Mouse (Mus musculus) neural tube, embryonic 13.5 days (tissue): ENCODE data around the gene Ttc38. TPM values are rescaled to one million over a fixed set of nuclear protein-coding genes. Genes with fewer than 3 reads are reported as not detected.

Experiments
- ATAC-seq: fragments of 200-750 bp; cut with Nextera tagmentation; 2 replicates; pipeline ENCODE4 v1.8.0; 2017; ENCODE audit warnings: low read depth, mild to moderate bottlenecking, moderate TSS enrichment, moderate library complexity
- H3K27ac ChIP-seq: fragments of 300-500 bp; sonication (generic); replicated peaks from 2 replicates; pipeline ENCODE4 v1.5.1; 2015; ENCODE audit warnings: moderate library complexity, mild to moderate bottlenecking, inconsistent platforms
- H3K27me3 ChIP-seq: fragments of 300-500 bp; sonication (generic); 2 replicates; pipeline ENCODE4 v1.6.1; 2015; ENCODE audit warnings: mild to moderate bottlenecking, inconsistent platforms
- H3K36me3 ChIP-seq: fragments of 300-500 bp; sonication (generic); 2 replicates; pipeline ENCODE4 v1.6.1; 2015; ENCODE audit warnings: mild to moderate bottlenecking, inconsistent platforms
- H3K4me1 ChIP-seq: fragments of 300-500 bp; sonication (generic); replicated peaks from 2 replicates; pipeline ENCODE4 v1.6.1; 2015; ENCODE audit warnings: inconsistent platforms
- H3K4me2 ChIP-seq: fragments of 300-500 bp; sonication (generic); 2 replicates; pipeline ENCODE4 v1.6.1; 2015; ENCODE audit warnings: inconsistent platforms, mild to moderate bottlenecking, moderate library complexity
- H3K4me3 ChIP-seq: fragments of 300-500 bp; sonication (generic); 2 replicates; pipeline ENCODE4 v1.5.1; 2015; ENCODE audit warnings: mild to moderate bottlenecking, inconsistent platforms
- H3K9ac ChIP-seq: fragments of 300-500 bp; sonication (generic); 2 replicates; pipeline ENCODE4 v1.6.1; 2015; ENCODE audit warnings: moderate library complexity, mild to moderate bottlenecking, inconsistent platforms
- H3K9me3 ChIP-seq: fragments of 300-500 bp; sonication (generic); 2 replicates; pipeline ENCODE4 v1.6.1; 2016; ENCODE audit warnings: inconsistent platforms
- WGBS: fragments of 180-500 bp; shearing (Covaris S2); methylation state at CpG from one replicate; pipeline ENCODE4 v1.1.7; 2015; 5-methylcytosine and 5-hydroxymethylcytosine counted together
- polyA plus RNA-seq: library from polyadenylated mRNA; unstranded; fragments of >200 nt; fragmentation: Nextera tagmentation; extraction: Ambion mirVana; gene quantifications from 2 replicates; pipeline ENCODE4 v1.2.1, GENCODE M21; 2015

Gene Ttc38
- polyA plus RNA-seq = 3.9 and 4.3 TPM in 2 replicates

DNA sequence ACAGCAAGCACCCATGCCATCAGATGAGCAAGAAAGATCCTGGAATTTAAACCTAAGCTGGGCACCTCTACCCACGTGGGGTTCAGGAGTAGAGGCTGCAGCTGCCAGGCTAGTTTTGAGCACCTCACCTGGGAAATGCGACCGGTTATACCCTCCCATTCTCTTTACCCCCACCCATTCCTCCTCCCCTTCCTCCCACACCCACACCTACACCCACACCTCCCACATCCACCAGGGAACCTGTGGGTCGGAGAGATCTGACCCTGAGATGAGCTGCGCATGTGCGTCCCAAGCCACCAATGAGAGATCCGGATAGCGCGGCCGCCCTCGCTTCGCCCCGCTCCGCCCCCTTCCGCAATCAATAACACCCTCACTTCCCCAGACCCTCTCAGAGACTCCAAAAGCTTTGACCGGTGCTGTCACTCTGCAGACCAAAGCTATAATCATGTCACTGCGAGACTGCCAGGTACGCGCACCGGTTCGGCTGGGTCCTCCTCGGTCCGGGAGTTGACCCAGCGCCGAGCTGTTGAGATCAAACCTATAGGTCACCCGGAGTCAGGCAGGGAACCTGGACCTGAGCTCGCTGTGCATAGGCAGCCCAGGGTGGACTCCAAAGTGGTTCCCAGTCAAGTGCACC, at the start of gene Ttc38:
TSS of gene Ttc38 (plus strand) at position 353 of the 637 bp plus-strand sequence.
- peak; percentile 95 for ATAC-seq
- H3K4me1 ChIP-seq = peaks cover 12% of the 10 kb centered on the region
- H3K36me3 ChIP-seq = peaks cover 5% of the 10 kb centered on the region; the same call in 1 of the 2 replicates
- peak within 1 kb of the TSS; percentile 68 for H3K4me2 ChIP-seq
- H3K27ac ChIP-seq = 0 out of 2 replicates have a peak within 1 kb of the TSS, but pooled peaks have one; percentile 38
- H3K4me3 ChIP-seq = peak within 1 kb of the TSS; percentile 60
- 1% methylated on average over 27 of the region's 27 CpGs for WGBS
- peak within 1 kb of the TSS; percentile 74 for H3K9ac ChIP-seq
- H3K27me3 ChIP-seq = no peaks in the 10 kb centered on the region
- H3K9me3 ChIP-seq = no peaks in the 10 kb centered on the region

DNA sequence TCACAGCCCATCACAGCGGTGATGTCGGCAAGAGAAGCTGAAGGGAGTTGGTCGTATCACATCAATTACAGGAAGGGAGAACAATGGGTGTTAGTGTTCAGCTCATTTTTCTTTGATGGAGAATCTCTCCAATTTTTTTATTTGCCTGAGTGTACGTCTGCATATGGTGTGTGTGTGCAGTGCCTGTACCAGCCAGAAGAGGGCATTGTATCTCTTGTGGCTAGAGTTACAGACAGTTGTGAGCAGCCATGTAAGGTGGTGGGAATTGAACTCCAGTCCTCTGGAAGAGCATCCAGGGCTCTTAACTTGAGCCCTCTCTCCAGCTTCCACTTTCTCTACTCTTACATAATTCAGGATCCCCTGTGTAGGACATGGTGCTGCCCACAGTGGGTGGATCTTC, 49.0 kb upstream of the Ttc38 start:
- Histone ChIP-seq H3K9me3 (no peaks in the 10 kb centered on the region), H3K4me3 (no peak overlapping the region), H3K27ac (no peak overlapping the region), H3K4me2 (no peak overlapping the region), H3K36me3 (no peaks in the 10 kb centered on the region), H3K27me3 (no peaks in the 10 kb centered on the region), H3K9ac (no peak overlapping the region), H3K4me1 (no peaks in the 10 kb centered on the region)
- 83% methylated on average over 4 of the region's 4 CpGs for WGBS
- ATAC-seq = no peak

DNA sequence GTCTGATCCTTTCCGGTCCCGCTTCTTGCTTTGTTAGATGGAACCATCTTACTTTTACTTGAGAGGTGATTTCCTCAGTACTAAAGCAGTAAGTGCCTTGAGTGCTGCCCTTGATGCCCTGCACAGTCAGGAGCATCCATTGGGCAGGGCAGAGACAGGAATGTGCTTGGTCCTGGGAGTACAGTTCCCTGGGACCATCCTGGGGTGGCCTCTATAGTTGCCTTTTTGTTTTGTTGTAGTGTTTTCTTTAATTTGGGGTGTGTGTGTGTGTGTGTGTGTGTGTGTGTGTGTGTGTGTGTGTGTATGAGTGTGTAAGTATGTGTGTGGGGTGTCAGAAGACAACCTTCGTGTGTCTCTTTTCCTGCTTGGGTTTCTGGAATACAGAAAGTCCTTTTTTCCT, 47.8 kb upstream of the Ttc38 start:
- Histone ChIP-seq H3K4me1 (no peaks in the 10 kb centered on the region), H3K27me3 (no peaks in the 10 kb centered on the region), H3K9me3 (no peaks in the 10 kb centered on the region), H3K4me2 (no peak overlapping the region), H3K27ac (no peak overlapping the region), H3K36me3 (no peaks in the 10 kb centered on the region), H3K9ac (no peak overlapping the region), H3K4me3 (no peak overlapping the region)
- 90% methylated on average over 3 of the region's 3 CpGs for WGBS
- no peak for ATAC-seq

DNA sequence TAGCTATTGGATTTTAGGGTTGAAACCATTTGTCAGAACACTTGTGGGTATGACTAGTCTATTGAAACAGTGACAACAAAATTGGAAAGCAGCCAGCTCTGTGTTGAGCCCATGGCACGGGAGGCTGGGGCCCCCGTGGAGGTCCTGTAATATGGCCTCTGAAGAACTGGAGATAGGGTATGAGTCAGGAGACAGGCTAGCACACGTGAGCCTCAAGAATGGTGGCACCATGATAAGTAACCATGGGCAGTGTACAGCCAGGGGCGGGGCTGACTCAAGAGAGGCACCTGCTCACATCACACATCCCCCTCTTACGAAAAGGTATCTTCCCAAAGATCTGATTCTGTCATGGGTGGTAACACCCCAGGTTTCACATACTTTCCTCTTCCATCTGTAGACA, 45.4 kb upstream of the Ttc38 start:
- no peak overlapping the region for H3K9ac ChIP-seq
- no peaks in the 10 kb centered on the region for H3K27me3 ChIP-seq
- H3K4me2 ChIP-seq = no peak overlapping the region
- H3K36me3 ChIP-seq = no peaks in the 10 kb centered on the region
- WGBS = 82% methylated on average over 5 of the region's 5 CpGs
- ATAC-seq = no peak
- H3K4me3 ChIP-seq = no peak overlapping the region
- no peaks in the 10 kb centered on the region for H3K9me3 ChIP-seq
- no peak overlapping the region for H3K27ac ChIP-seq
- no peaks in the 10 kb centered on the region for H3K4me1 ChIP-seq

DNA sequence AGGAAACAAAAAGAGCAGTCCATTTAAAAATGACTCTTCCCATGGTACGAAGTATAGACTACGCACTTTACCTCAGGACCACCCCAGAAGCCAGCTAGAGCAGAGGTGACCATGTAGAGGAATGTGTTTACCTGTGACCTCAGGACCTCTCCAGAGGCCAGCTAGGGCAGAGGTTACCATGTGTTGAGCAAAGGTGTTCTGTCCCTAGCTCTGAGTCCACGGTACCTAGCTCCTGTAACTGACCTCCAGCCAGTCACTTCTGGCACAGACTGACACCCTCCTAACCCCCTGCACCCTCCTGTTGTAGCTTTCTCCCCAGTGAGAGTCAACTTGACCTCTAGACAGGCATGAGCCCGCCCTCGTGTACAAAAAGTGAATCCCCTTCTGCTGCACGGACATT, 44.6 kb upstream of the Ttc38 start:
- Histone ChIP-seq H3K4me2 (no peak overlapping the region), H3K27ac (no peak overlapping the region), H3K9ac (no peak overlapping the region), H3K27me3 (no peaks in the 10 kb centered on the region), H3K4me3 (no peak overlapping the region), H3K36me3 (no peaks in the 10 kb centered on the region), H3K9me3 (no peaks in the 10 kb centered on the region), H3K4me1 (no peaks in the 10 kb centered on the region)
- no peak for ATAC-seq
- 94% methylated on average over 6 of the region's 6 CpGs for WGBS

DNA sequence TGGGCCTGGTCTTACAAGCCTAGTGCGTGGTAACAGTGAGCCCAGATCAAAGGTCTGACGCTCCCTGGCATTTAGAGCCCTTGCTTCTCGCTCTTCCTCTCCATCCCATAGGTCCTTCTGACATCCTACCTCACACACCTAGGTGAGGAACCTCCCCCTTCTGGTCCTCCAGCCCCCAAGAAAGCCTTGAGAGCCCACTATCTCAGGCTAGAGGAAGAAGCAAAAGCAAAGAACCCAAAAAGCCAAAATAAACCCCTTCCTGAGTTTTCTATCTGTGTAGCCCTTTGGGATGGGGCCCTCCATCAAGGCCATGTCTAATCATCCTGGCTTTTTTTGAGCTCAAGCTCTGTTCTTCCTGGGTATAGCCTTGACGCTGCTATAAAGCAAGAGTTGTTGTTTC, 44.1 kb upstream of the Ttc38 start:
- H3K27me3 ChIP-seq = no peaks in the 10 kb centered on the region
- H3K4me2 ChIP-seq = no peak overlapping the region
- H3K36me3 ChIP-seq = no peaks in the 10 kb centered on the region
- no peaks in the 10 kb centered on the region for H3K9me3 ChIP-seq
- no peak overlapping the region for H3K4me3 ChIP-seq
- H3K4me1 ChIP-seq = no peaks in the 10 kb centered on the region
- 94% methylated on average over 4 of the region's 4 CpGs for WGBS
- H3K27ac ChIP-seq = no peak overlapping the region
- no peak overlapping the region for H3K9ac ChIP-seq
- no peak for ATAC-seq

DNA sequence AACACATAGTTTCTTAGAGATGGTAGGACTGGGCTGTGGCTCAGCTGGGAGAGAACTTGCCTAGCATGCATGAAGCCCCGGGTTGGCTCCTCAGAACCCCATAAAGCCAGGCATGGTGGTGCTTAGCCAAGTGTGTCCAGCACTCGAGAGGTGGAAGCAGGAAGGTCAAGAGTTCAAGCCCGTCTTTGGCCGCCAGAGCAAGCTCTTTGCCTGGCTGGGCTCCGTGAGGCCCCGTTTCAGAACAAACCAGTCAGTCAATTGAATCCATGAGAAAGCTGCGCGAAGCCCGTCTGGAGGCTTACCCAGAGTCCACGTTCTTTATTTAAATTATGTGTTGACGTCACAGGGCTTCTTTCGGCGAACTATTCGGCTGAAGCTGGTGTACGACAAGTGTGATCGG, 43.5 kb upstream of the Ttc38 start:
- WGBS = 78% methylated on average over 16 of the region's 16 CpGs
- no peaks in the 10 kb centered on the region for H3K36me3 ChIP-seq
- H3K9ac ChIP-seq = no peak overlapping the region
- H3K4me2 ChIP-seq = no peak overlapping the region
- no peak overlapping the region for H3K27ac ChIP-seq
- H3K4me3 ChIP-seq = no peak overlapping the region
- no peaks in the 10 kb centered on the region for H3K27me3 ChIP-seq
- no peaks in the 10 kb centered on the region for H3K4me1 ChIP-seq
- no peaks in the 10 kb centered on the region for H3K9me3 ChIP-seq
- no peak for ATAC-seq

DNA sequence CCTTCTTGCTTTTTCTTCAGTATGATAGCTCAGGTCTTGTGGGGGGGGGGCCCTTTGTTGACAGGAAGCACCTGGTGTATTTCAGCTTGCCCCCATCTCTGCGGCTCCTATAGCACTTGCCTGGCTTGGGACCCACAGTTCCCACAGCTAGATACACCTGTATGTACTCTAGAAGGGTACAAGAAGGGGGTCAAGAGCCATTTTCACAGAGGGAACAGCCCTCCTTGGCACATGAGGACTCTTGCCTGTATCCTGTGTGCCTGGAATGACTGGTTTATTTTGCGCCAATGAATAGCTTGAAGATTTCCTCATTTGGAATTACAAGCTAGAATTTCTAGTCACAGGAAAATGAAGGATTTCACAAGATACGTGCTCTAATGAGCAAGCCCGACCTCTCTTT, 40.7 kb upstream of the Ttc38 start:
- WGBS = 90% methylated on average over 4 of the region's 4 CpGs

DNA sequence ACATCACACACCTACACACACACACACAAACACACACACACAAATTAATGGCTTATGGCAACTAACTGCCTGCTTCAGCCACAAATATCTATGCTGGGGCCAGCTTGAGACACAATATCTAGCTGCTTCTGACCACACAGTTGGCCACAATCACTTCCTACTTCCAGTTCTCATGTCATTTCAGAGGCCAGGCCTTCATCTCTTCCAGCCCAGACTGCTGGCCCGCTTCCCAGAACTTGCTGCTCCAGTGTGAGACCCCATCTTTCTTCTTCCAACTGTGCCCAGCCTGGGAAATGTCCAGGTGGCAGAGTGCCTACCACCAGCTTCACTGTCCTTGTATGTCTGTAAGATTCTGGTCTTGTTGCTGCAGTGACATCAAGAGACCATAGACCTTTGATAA, 39.3 kb upstream of the Ttc38 start:
- H3K27ac ChIP-seq = no peak overlapping the region
- no peak overlapping the region for H3K9ac ChIP-seq
- H3K27me3 ChIP-seq = no peaks in the 10 kb centered on the region
- no peak for ATAC-seq
- no peaks in the 10 kb centered on the region for H3K9me3 ChIP-seq
- no peaks in the 10 kb centered on the region for H3K36me3 ChIP-seq
- H3K4me2 ChIP-seq = no peak overlapping the region
- H3K4me3 ChIP-seq = no peak overlapping the region
- 88% methylated on average over 1 of the region's 1 CpGs for WGBS
- H3K4me1 ChIP-seq = no peaks in the 10 kb centered on the region

More for the DNA sequence above, 40.7 kb upstream of the Ttc38 start:
- Histone ChIP-seq H3K9ac (no peak overlapping the region), H3K4me1 (no peaks in the 10 kb centered on the region), H3K4me2 (no peak overlapping the region), H3K27ac (no peak overlapping the region), H3K36me3 (no peaks in the 10 kb centered on the region), H3K9me3 (no peaks in the 10 kb centered on the region), H3K27me3 (no peaks in the 10 kb centered on the region), H3K4me3 (no peak overlapping the region)
- no peak for ATAC-seq

DNA sequence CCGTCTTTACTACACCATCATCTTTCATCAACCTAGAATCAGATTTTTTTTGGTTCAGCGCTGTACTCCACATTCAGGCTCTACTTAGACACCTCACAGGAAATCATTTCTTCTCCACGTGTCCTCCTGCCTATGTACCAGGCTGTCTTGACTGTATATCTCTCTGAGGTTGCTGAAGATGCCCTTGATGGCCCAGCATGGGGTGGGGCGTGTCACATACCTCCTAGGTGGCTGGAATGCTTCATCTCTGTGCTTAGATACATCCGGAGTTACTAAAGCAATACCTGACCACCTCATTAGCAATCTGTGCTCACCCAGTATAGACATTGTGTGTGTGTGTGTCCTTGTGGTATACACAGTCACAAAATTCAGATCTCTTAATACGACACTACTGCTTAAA, 36.6 kb upstream of the Ttc38 start:
- Histone ChIP-seq H3K27me3 (no peaks in the 10 kb centered on the region), H3K4me1 (no peaks in the 10 kb centered on the region), H3K36me3 (no peaks in the 10 kb centered on the region), H3K9ac (no peak overlapping the region), H3K9me3 (no peaks in the 10 kb centered on the region), H3K4me2 (no peak overlapping the region), H3K27ac (no peak overlapping the region), H3K4me3 (no peak overlapping the region)
- WGBS = 84% methylated on average over 6 of the region's 6 CpGs
- ATAC-seq = no peak

DNA sequence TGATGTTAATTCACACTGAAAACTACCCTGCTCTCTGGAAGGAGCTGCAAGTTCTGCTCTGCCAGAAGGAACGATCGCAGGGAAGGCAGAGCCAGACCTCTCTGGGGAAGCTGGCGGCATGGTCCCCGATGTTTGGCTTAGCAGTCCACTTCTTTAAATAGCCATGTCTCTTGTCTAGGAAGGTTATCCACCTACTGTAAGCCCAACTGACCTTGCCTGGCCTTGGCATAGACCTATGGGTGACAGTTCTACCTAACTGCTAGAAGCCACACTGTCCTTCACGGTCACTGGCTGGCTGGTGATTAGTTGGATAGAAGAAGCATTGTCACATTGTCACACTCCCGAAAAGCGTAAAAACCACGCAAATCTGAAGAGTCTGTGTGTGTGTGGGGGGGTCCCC, 33.4 kb upstream of the Ttc38 start:
- Histone ChIP-seq H3K9me3 (no peaks in the 10 kb centered on the region), H3K27ac (no peak overlapping the region), H3K9ac (no peak overlapping the region), H3K27me3 (no peaks in the 10 kb centered on the region), H3K4me3 (no peak overlapping the region), H3K4me2 (no peak overlapping the region), H3K36me3 (no peaks in the 10 kb centered on the region), H3K4me1 (no peaks in the 10 kb centered on the region)
- ATAC-seq = no peak
- 96% methylated on average over 8 of the region's 8 CpGs for WGBS

DNA sequence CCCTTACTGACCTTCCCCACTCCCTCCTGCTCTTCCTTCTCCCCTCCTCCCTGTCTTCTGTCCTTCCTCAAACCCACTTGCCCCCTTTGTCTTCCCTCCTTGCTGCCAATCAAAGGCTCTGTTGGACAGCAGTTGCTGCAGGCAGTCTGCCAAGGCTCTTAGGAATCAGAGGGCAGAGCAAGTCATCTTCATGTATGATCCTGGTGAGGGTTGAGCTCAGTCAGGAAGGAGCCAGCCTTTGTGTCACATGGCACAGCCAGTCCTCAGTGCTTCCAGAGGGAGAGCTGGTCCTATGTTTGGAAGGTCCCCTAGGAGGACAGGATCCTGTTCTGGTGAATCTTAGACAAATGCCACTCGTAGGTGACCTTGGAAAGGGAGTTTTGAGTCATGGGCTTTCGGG, 29.2 kb upstream of the Ttc38 start:
- Histone ChIP-seq H3K9ac (no peak overlapping the region), H3K9me3 (no peaks in the 10 kb centered on the region), H3K4me2 (no peak overlapping the region), H3K4me1 (no peaks in the 10 kb centered on the region), H3K27ac (no peak overlapping the region), H3K27me3 (no peaks in the 10 kb centered on the region), H3K4me3 (no peak overlapping the region), H3K36me3 (no peaks in the 10 kb centered on the region)
- WGBS = 84% methylated on average over 2 of the region's 2 CpGs
- no peak for ATAC-seq

DNA sequence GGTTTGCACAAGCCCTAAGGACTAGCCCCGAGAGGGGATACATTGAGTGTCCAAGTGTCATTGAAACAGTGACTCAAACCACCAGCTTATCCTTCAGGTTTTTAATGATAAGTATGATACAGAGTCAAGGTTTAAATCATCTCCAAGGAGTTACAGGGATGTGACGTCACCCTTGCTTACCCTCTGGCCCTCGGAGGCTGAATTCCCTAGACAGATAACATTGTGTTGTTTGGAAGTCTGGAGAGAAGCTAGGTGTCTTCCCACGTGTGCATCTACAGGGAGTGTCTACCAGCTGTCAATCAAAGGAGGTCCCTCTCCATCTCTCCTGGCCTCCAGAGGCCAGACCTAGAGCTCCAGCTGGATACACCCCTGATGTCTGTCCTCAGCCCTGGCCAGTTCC, 25.2 kb upstream of the Ttc38 start:
- Histone ChIP-seq H3K27ac (no peak overlapping the region), H3K4me2 (no peak overlapping the region), H3K4me3 (no peak overlapping the region), H3K9ac (no peak overlapping the region), H3K27me3 (no peaks in the 10 kb centered on the region), H3K4me1 (peaks cover 12% of the 10 kb centered on the region), H3K9me3 (no peaks in the 10 kb centered on the region), H3K36me3 (no peaks in the 10 kb centered on the region)
- ATAC-seq = no peak
- 83% methylated on average over 4 of the region's 4 CpGs for WGBS
